Comparison of ENCODE assay signal across 17 mouse cellular contexts in the genomic region with DNA sequence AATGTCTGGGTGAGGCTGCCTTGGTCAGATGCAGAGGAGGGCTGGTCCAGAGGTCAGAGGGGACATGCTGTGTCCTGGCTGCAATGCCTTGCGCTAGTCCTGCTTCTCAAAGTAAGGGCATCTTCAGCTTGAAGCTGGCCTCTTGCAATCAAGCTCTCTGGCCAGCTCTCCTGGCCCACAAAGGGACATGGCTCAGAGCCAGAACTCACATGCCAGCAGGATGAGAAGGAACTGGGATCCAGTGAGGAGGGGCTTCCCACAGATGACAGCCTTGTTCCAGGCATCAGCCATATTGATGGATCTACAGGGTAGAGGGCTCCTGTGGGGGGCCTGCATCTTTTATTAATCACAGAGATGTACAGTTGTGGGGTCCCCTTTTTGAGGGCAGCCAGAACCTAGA.
DNase-seq lines count a peak whose midpoint lies in the region; ATAC-seq lines count a peak whose summit lies in the region.
"Had no signal": no experiment of that assay in that cellular context is flagged by ENCODE, and none has a peak within 500 bp of the region (broad histone marks: within the 10 kb centered on the region; RNA-seq: fewer than 3 reads in every experiment).

No protein-coding gene starts in this region.

- H3K4me3 ChIP-seq in forebrain, embryonic 14.5 days (ENCODE audit: low read depth, low read length): no peak overlapping the region
- no peak overlapping the region for H3K4me3 ChIP-seq in forebrain, embryonic 10.5 days
- H3K4me3 ChIP-seq: midbrain, embryonic 13.5 days had no signal

- intact Hi-C loops in left cerebral cortex, postnatal 4 days (cut with DNase I): no loop called here

- no peak for ATAC-seq in forebrain, embryonic 14.5 days
- ATAC-seq: midbrain, embryonic 13.5 days had no signal

- H3K4me1 ChIP-seq in forebrain, embryonic 14.5 days (ENCODE audit: control insufficient read depth, insufficient read depth, low read length): no peaks in the 10 kb centered on the region
- no peaks in the 10 kb centered on the region for H3K4me1 ChIP-seq in forebrain, embryonic 10.5 days
- H3K4me1 ChIP-seq: midbrain, embryonic 13.5 days had no signal

- 100% methylated on average over 1 of the region's 1 CpGs for WGBS in forebrain, embryonic 14.5 days
- WGBS in forebrain, embryonic 10.5 days: 100% methylated on average over 1 of the region's 1 CpGs

- H3K9ac ChIP-seq in forebrain, embryonic 14.5 days (ENCODE audit: low read length): no peak overlapping the region
- H3K9ac ChIP-seq: midbrain, embryonic 13.5 days had no signal

- no peak overlapping the region for H3K27ac ChIP-seq in forebrain, embryonic 14.5 days (ENCODE audit: low read depth, low read length)
- H3K27ac ChIP-seq in forebrain, embryonic 10.5 days: no peak overlapping the region
- H3K27ac ChIP-seq: macrophage; midbrain, embryonic 13.5 days had no signal

- H3K27me3 ChIP-seq in forebrain, embryonic 14.5 days (replicated peaks; ENCODE audit: control insufficient read depth, insufficient read depth, low read length): no peaks in the 10 kb centered on the region
- H3K27me3 ChIP-seq in forebrain, embryonic 10.5 days (ENCODE audit: poor library complexity, severe bottlenecking): peaks cover 17% of the 10 kb centered on the region

- no peak overlapping the region for H3K4me2 ChIP-seq in forebrain, embryonic 14.5 days (ENCODE audit: low read length)
- H3K4me2 ChIP-seq: heart, embryonic 11.5 days; midbrain, embryonic 13.5 days had no signal

- no peaks in the 10 kb centered on the region for H3K36me3 ChIP-seq in forebrain, embryonic 14.5 days (ENCODE audit: control insufficient read depth, insufficient read depth, low read length)
- H3K36me3 ChIP-seq in forebrain, embryonic 10.5 days (replicated peaks): no peaks in the 10 kb centered on the region
- H3K36me3 ChIP-seq: G1E; midbrain, embryonic 13.5 days had no signal

- no peaks in the 10 kb centered on the region for H3K9me3 ChIP-seq in forebrain, embryonic 14.5 days (replicated peaks; ENCODE audit: control insufficient read depth, low read length)
- H3K9me3 ChIP-seq in forebrain, embryonic 10.5 days: no peaks in the 10 kb centered on the region
- H3K9me3 ChIP-seq: midbrain, embryonic 13.5 days had no signal

- DNase-seq in forebrain, embryonic 14.5 days (ENCODE audit: low spot score): peak; percentile 30
- no peak for DNase-seq in forebrain, embryonic 10.5 days (ENCODE audit: extremely low spot score, low spot score)
- peak; percentile 82 for DNase-seq in left cerebral cortex, postnatal 4 days
- DNase-seq in left cerebral cortex, adult 18-20 months (ENCODE audit: low spot score in 2 of 2): no peak
- DNase-seq in right cerebral cortex, postnatal 10 days (ENCODE audit: low spot score in 2 of 2): peak; percentile 32 to 49
- no peak for DNase-seq in right cerebral cortex, postnatal 14 days
- DNase-seq in neural tube, embryonic 10.5 days (ENCODE audit: extremely low spot score, low spot score): no peak
- DNase-seq: cerebellum, adult 8-10 months; embryo, embryonic 11 days; gastrocnemius, postnatal 14 days; heart, postnatal 36 days; kidney, adult 9 months; thymus, adult 2 months had no signal

Comparison
In these comparisons a context has a peak if more than half of its experiments do, and no peak if none do; other contexts are left out.
1. DNase-seq: peak in forebrain, embryonic 14.5 days (single experiment), left cerebral cortex, postnatal 4 days (single experiment) and right cerebral cortex, postnatal 10 days (2 of 2); none in forebrain, embryonic 10.5 days (single experiment), left cerebral cortex, adult 18-20 months (0 of 2), right cerebral cortex, postnatal 14 days (single experiment) and neural tube, embryonic 10.5 days (single experiment).